8 mouse cellular contexts compared by ENCODE assay signal in genomic region chrX:48452931-48453673, GRCm38 (mm10). TPM values are rescaled to one million over a fixed set of nuclear protein-coding genes. Genes with fewer than 3 reads are reported as not detected.
DNase-seq lines count a peak whose midpoint lies in the region; ATAC-seq and TF ChIP-seq lines count a peak whose summit lies in the region.

No protein-coding gene starts in this region.

- 20% methylated on average over 63 of the region's 71 CpGs for WGBS in heart, embryonic 12.5 days
- WGBS in midbrain, embryonic 12.5 days, result 23% methylated on average over 66 of the region's 71 CpGs

- H3K27me3 ChIP-seq in heart, embryonic 12.5 days (replicated peaks), result peaks cover 14% of the 10 kb centered on the region
- peaks cover 51% of the 10 kb centered on the region for H3K27me3 ChIP-seq in midbrain, embryonic 12.5 days

- peak overlapping the region; percentile 82 for H3K27ac ChIP-seq in gastrocnemius, adult 2 months
- H3K27ac ChIP-seq in heart, embryonic 12.5 days (ENCODE audit: poor library complexity, severe bottlenecking), result peak overlapping the region; percentile 88
- no peak overlapping the region for H3K27ac ChIP-seq in midbrain, embryonic 12.5 days (replicated peaks)

- H3K4me3 ChIP-seq in gastrocnemius, adult 2 months, result peak overlapping the region; percentile 77
- H3K4me3 ChIP-seq in heart, embryonic 12.5 days, result peak overlapping the region; percentile 74
- H3K4me3 ChIP-seq in midbrain, embryonic 12.5 days, result peak overlapping the region; percentile 39

- no peak for TF ChIP-seq CTCF in gastrocnemius, adult 2 months (IDR thresholded peaks at IDR 0.05)

- H3K9me3 ChIP-seq in heart, embryonic 12.5 days (replicated peaks), result no peaks in the 10 kb centered on the region
- H3K9me3 ChIP-seq in midbrain, embryonic 12.5 days, result no peaks in the 10 kb centered on the region

- H3K4me2 ChIP-seq in heart, embryonic 12.5 days, result peak overlapping the region; percentile 78
- peak overlapping the region; percentile 48 for H3K4me2 ChIP-seq in midbrain, embryonic 12.5 days (replicated peaks)

- no peak for ATAC-seq in heart, embryonic 12.5 days (ENCODE audit: insufficient number of reproducible peaks, low FRiP score)
- no peak for ATAC-seq in midbrain, embryonic 12.5 days (ENCODE audit: low FRiP score, low read depth)
- ATAC-seq in frontal cortex, adult (ENCODE audit: low TSS enrichment), result no peak

- peaks cover 44% of the 10 kb centered on the region for H3K4me1 ChIP-seq in heart, embryonic 12.5 days (replicated peaks)
- H3K4me1 ChIP-seq in midbrain, embryonic 12.5 days, result peaks cover 4% of the 10 kb centered on the region; the same call in 1 of the 2 replicates

- DNase-seq in gastrocnemius, adult 2 months, result peak; percentile 41
- no peak for DNase-seq in gastrocnemius, adult 8-10 months (ENCODE audit: low spot score in 2 of 2)
- DNase-seq in adrenal gland, postnatal 14 days, result peak; percentile 64
- peak; percentile 43 to 61 for DNase-seq in kidney, postnatal 4 days
- DNase-seq in layer of hippocampus, postnatal 36 days, result no peak

- H3K36me3 ChIP-seq in heart, embryonic 12.5 days, result no peaks in the 10 kb centered on the region
- H3K36me3 ChIP-seq in midbrain, embryonic 12.5 days, result no peaks in the 10 kb centered on the region

- H3K9ac ChIP-seq in heart, embryonic 12.5 days, result peak overlapping the region; percentile 95
- 0 out of 2 replicates have a peak overlapping the region, but pooled peaks have one; percentile 34 for H3K9ac ChIP-seq in midbrain, embryonic 12.5 days (replicated peaks)

- intact Hi-C loops in gastrocnemius, adult 2 months (cut with DNase I), result no loop called here

RNA-seq across cellular contexts. Expression of gene Elf4, which starts 9.8 kb away (rescaled TPM):
- 1 to 10 TPM; 1.6 to 2.1 TPM for total RNA-seq in gastrocnemius, adult 2 months (2021)
- total RNA-seq in gastrocnemius, adult 8-10 months (2022), result 1 to 10 TPM in 2 of 4 experiments, under 1 TPM in 2; 0.70 to 1.9 (median 1.1) TPM
- total RNA-seq in adrenal gland, postnatal 14 days (2021), result 13.9 and 18.0 TPM in 2 replicates
- polyA plus RNA-seq in heart, embryonic 12.5 days (2016; fragmentation: Nextera tagmentation; extraction: Ambion mirVana), result 17.0 and 18.7 TPM in 2 replicates
- polyA plus RNA-seq in midbrain, embryonic 12.5 days (2016; fragmentation: Nextera tagmentation; extraction: Ambion mirVana), result 1.6 and 1.8 TPM in 2 replicates
- under 1 TPM; 0.56 to 0.70 TPM for total RNA-seq in layer of hippocampus, postnatal 36 days (2021)

Comparison
In these comparisons a context has a peak if more than half of its experiments do, and no peak if none do; other contexts are left out.
1. DNase-seq: peak in gastrocnemius, adult 2 months (single experiment), adrenal gland, postnatal 14 days (single experiment) and kidney, postnatal 4 days (2 of 2); none in gastrocnemius, adult 8-10 months (0 of 2) and layer of hippocampus, postnatal 36 days (0 of 2).
2. Peak in every context shown above with its lines, with median percentiles within 50 percentile points of each other: H3K4me3 ChIP-seq.